Comparison of ENCODE assay signal across 11 mouse cellular contexts in the genomic region with DNA sequence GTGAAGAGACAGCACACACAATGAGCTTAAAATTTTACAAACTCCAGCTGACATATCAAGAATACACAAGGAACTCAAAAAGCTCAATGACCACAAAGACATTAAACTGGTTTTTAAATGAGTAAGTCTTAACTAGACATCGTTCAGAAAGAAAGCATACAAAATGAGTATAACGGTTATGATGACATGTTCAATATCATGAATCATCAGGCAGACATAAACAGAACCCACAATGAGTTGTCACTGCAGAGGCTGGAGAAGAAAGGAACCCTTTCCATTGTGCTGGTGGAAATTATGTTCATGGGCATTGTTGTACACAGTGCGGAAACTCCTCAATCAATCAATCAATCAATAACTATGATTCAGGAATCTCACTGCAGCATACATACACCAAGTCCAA.
"Had no signal": no experiment of that assay in that cellular context is flagged by ENCODE, and none has a peak within 500 bp of the region (broad histone marks: within the 10 kb centered on the region; RNA-seq: fewer than 3 reads in every experiment).

No protein-coding gene starts in this region.

- DNase-seq: kidney, adult 9 months; kidney, postnatal 14 days; kidney, postnatal 4 days; liver; lung, adult 18-20 months; lung, postnatal 10 days; lung, postnatal 36 days; right cerebral cortex, postnatal 4 days; thymus, adult 2 months; thymus, postnatal 14 days; thymus, postnatal 4 days had no signal
